Mouse (Mus musculus): Measurements from ENCODE around the gene Pxdn. TPM values are rescaled to one million over a fixed set of nuclear protein-coding genes. Genes with fewer than 3 reads are reported as not detected.

Pxdn gene
- total and polyA plus RNA-seq, 3 experiments: 0.04 to 0.21 (median 0.14) TPM

- H3K79me2 ChIP-seq (replicated peaks; ENCODE audit: control insufficient read depth, extremely low read depth, insufficient read depth, poor library complexity, severe bottlenecking): no peaks in the 10 kb centered on the region
- no peak overlapping the region for H3K9ac ChIP-seq (ENCODE audit: insufficient read depth, low read depth)
- no peak overlapping the region for H3K4me3 ChIP-seq (replicated peaks in 1 of 3; ENCODE audit: low read depth in 2 of 3, low read length in 2 of 3, poor library complexity in 1 of 3)
- H3K4me2 ChIP-seq (ENCODE audit: insufficient read depth, low read depth, poor library complexity, severe bottlenecking): no peak overlapping the region
- H3K36me3 ChIP-seq (replicated peaks in 1 of 2; ENCODE audit: control insufficient read depth in 1 of 2, insufficient read depth in 1 of 2, low read length in 1 of 2): no peaks in the 10 kb centered on the region
- no peak overlapping the region for H3K27ac ChIP-seq (ENCODE audit: insufficient read depth, low read depth)
- H3K27me3 ChIP-seq (replicated peaks): no peaks in the 10 kb centered on the region
- dilution Hi-C loops (cut with MboI; ENCODE audit: extremely low pct_ligation_motif_present, extremely low pct_unique_long_range_greater_than_20kb, low sequenced_read_pairs) (no loop called here), in situ Hi-C loops (cut with MboI; ENCODE audit: low pct_ligation_motif_present, low pct_unique_long_range_greater_than_20kb, low sequenced_read_pairs) (no loop called here)
- peaks cover 5% of the 10 kb centered on the region for H3K9me3 ChIP-seq (replicated peaks; ENCODE audit: low read length)
- H3K4me1 ChIP-seq (ENCODE audit: control insufficient read depth in 1 of 2, insufficient read depth in 2 of 2): no peaks in the 10 kb centered on the region
- TF ChIP-seq UBTF (IDR thresholded peaks at IDR 0.05; ENCODE audit: low read depth, low read length): no peak
- no peak for TF ChIP-seq NRF1 (IDR thresholded peaks at IDR 0.05; ENCODE audit: low read depth, low read length)
- no peak for TF ChIP-seq RCOR1 (conservative IDR thresholded peaks at IDR 0.05; ENCODE audit: low read depth, low read length)
- TF ChIP-seq NELFE (IDR thresholded peaks at IDR 0.05; ENCODE audit: low read depth, low read length): no peak
- no peak for TF ChIP-seq POLR2AphosphoS2 (IDR thresholded peaks at IDR 0.05; ENCODE audit: low read depth, low read length)
- TF ChIP-seq EP300 (IDR thresholded peaks at IDR 0.05; ENCODE audit: low read length): no peak
- no peak for TF ChIP-seq PAX5 (IDR thresholded peaks at IDR 0.05; ENCODE audit: low read length)
- DNase-seq (ENCODE audit: extremely low read depth): no peak
These were observed 44.4 kb downstream of the Pxdn start for GRCm38 (mm10) chr12:29981722-29982293.

GRCm38 (mm10) chr12:29983190-29983589 is 45.8 kb downstream of the Pxdn start:
- dilution Hi-C loops (cut with MboI; ENCODE audit: extremely low pct_ligation_motif_present, extremely low pct_unique_long_range_greater_than_20kb, low sequenced_read_pairs): no loop called here
- Histone ChIP-seq H3K4me3 (replicated peaks in 1 of 3; ENCODE audit: low read depth in 2 of 3, low read length in 2 of 3, poor library complexity in 1 of 3) (no peak overlapping the region), H3K79me2 (replicated peaks; ENCODE audit: control insufficient read depth, extremely low read depth, insufficient read depth, poor library complexity, severe bottlenecking) (no peaks in the 10 kb centered on the region), H3K9me3 (replicated peaks; ENCODE audit: low read length) (peaks cover 4% of the 10 kb centered on the region), H3K27me3 (replicated peaks) (no peaks in the 10 kb centered on the region), H3K36me3 (replicated peaks in 1 of 2; ENCODE audit: control insufficient read depth in 1 of 2, insufficient read depth in 1 of 2, low read length in 1 of 2) (no peaks in the 10 kb centered on the region), H3K27ac (ENCODE audit: insufficient read depth, low read depth) (no peak overlapping the region), H3K4me2 (ENCODE audit: insufficient read depth, low read depth, poor library complexity, severe bottlenecking) (no peak overlapping the region), H3K9ac (ENCODE audit: insufficient read depth, low read depth) (no peak overlapping the region), H3K4me1 (ENCODE audit: control insufficient read depth in 1 of 2, insufficient read depth in 2 of 2) (no peaks in the 10 kb centered on the region)
- in situ Hi-C loops (cut with MboI; ENCODE audit: low pct_ligation_motif_present, low pct_unique_long_range_greater_than_20kb, low sequenced_read_pairs): no loop called here
- no peak for DNase-seq (ENCODE audit: extremely low read depth)
- TF ChIP-seq CHD2 (IDR thresholded peaks at IDR 0.05; ENCODE audit: low read length): no peak
- no peak for TF ChIP-seq E2F4 (IDR thresholded peaks at IDR 0.05; ENCODE audit: insufficient replicate concordance, low read depth, low read length)
- no peak for TF ChIP-seq MEF2A (IDR thresholded peaks at IDR 0.05; ENCODE audit: borderline replicate concordance, low read depth, low read length)

GRCm38 (mm10) chr12:29985126-29985525 is 47.7 kb downstream of the Pxdn start:
- Histone ChIP-seq H3K36me3 (replicated peaks in 1 of 2; ENCODE audit: control insufficient read depth in 1 of 2, insufficient read depth in 1 of 2, low read length in 1 of 2) (no peaks in the 10 kb centered on the region), H3K4me3 (replicated peaks in 1 of 3; ENCODE audit: low read depth in 2 of 3, low read length in 2 of 3, poor library complexity in 1 of 3) (no peak overlapping the region), H3K9me3 (replicated peaks; ENCODE audit: low read length) (no peaks in the 10 kb centered on the region), H3K9ac (ENCODE audit: insufficient read depth, low read depth) (no peak overlapping the region), H3K4me2 (ENCODE audit: insufficient read depth, low read depth, poor library complexity, severe bottlenecking) (no peak overlapping the region), H3K4me1 (ENCODE audit: control insufficient read depth in 1 of 2, insufficient read depth in 2 of 2) (no peaks in the 10 kb centered on the region), H3K27me3 (replicated peaks) (no peaks in the 10 kb centered on the region), H3K79me2 (replicated peaks; ENCODE audit: control insufficient read depth, extremely low read depth, insufficient read depth, poor library complexity, severe bottlenecking) (no peaks in the 10 kb centered on the region), H3K27ac (ENCODE audit: insufficient read depth, low read depth) (no peak overlapping the region)
- in situ Hi-C loops (cut with MboI; ENCODE audit: low pct_ligation_motif_present, low pct_unique_long_range_greater_than_20kb, low sequenced_read_pairs) (no loop called here), dilution Hi-C loops (cut with MboI; ENCODE audit: extremely low pct_ligation_motif_present, extremely low pct_unique_long_range_greater_than_20kb, low sequenced_read_pairs) (no loop called here)
- DNase-seq (ENCODE audit: extremely low read depth): no peak
- TF ChIP-seq ZKSCAN1 (IDR thresholded peaks at IDR 0.05; ENCODE audit: borderline replicate concordance, low read depth, low read length) (no peak), IRF4 (IDR thresholded peaks at IDR 0.05; ENCODE audit: low read depth, low read length) (no peak), JUN (IDR thresholded peaks at IDR 0.05; ENCODE audit: insufficient read depth, low read depth, low read length) (no peak), MXI1 (IDR thresholded peaks at IDR 0.05; ENCODE audit: low read depth, low read length) (no peak), NRF1 (IDR thresholded peaks at IDR 0.05; ENCODE audit: low read depth, low read length) (no peak), GABPA (IDR thresholded peaks at IDR 0.05; ENCODE audit: insufficient replicate concordance, low read depth, low read length) (no peak), E2F4 (IDR thresholded peaks at IDR 0.05; ENCODE audit: insufficient replicate concordance, low read depth, low read length) (no peak)

All from CH12.LX (cell line).